Mouse (Mus musculus) heart, postnatal 36 days (tissue): Measurements from ENCODE around the gene 3110009E18Rik. TPM values are rescaled to one million over a fixed set of nuclear protein-coding genes. Genes with fewer than 3 reads are reported as not detected.

Experiments used
- DNase-seq, 2 experiments: peaks; one replicate each; pipeline ENCODE4 v3.0.0; 2021 to 2022
- intact Hi-C: fragments of 180-260 bp; cut with DNase I; formaldehyde crosslinking; loops from one replicate; pipeline ENCODE4 v1.15.1; 2025
- total RNA-seq, 2 experiments: library from RNA; stranded (reverse); gene quantifications; 2 replicates each; pipeline ENCODE4 v1.2.3; 2021

3110009E18Rik gene
- total RNA-seq, 2 experiments from 2014 or later = 4.3 to 7.5 TPM

- intact Hi-C loops = no loop called here
- no peak for DNase-seq
Observed at GRCm38 (mm10) chr1:120100456-120101226, 20.3 kb upstream of the 3110009E18Rik start.

GRCm38 (mm10) chr1:120101227-120101609 lies 19.8 kb upstream of the 3110009E18Rik start:
- DNase-seq = no peak
- intact Hi-C loops = no loop called here

- intact Hi-C loops = no loop called here
- DNase-seq = no peak
Observed at GRCm38 (mm10) chr1:120105556-120105959, 15.4 kb upstream of the 3110009E18Rik start.

GRCm38 (mm10) chr1:120109741-120110432 lies 11.1 kb upstream of the 3110009E18Rik start:
- DNase-seq = no peak
- intact Hi-C loops = no loop called here

- intact Hi-C loops = no loop called here
- no peak for DNase-seq
Observed at GRCm38 (mm10) chr1:120111766-120112165, 9.2 kb upstream of the 3110009E18Rik start.

- intact Hi-C loops = no loop called here
- DNase-seq = no peak
Observed at GRCm38 (mm10) chr1:120112251-120113187, 8.5 kb upstream of the 3110009E18Rik start.

- peak; percentile 76 to 77 for DNase-seq
- intact Hi-C loops = no loop called here
Observed at GRCm38 (mm10) chr1:120115671-120116081, 5.3 kb upstream of the 3110009E18Rik start.

GRCm38 (mm10) chr1:120116106-120116505 lies 4.9 kb upstream of the 3110009E18Rik start:
- no peak for DNase-seq
- intact Hi-C loops = no loop called here

GRCm38 (mm10) chr1:120118854-120119253 lies 2.1 kb upstream of the 3110009E18Rik start:
- DNase-seq = no peak
- intact Hi-C loops = no loop called here

GRCm38 (mm10) chr1:120119389-120119788 lies 1.6 kb upstream of the 3110009E18Rik start:
- DNase-seq = no peak
- intact Hi-C loops = no loop called here

GRCm38 (mm10) chr1:120120141-120120968 lies 632 bp upstream of the 3110009E18Rik start:
- DNase-seq = peak; percentile 53 to 72
- intact Hi-C loops = loop anchor here (2.0 to 5.0 kb wide), 3 partner anchors 22 to 1207 kb away; partner anchors contain the start of gene Ptpn4

- intact Hi-C loops = loop anchor here (2.0 to 5.0 kb wide), 3 partner anchors 23 to 1205 kb away; partner anchors contain the start of gene Ptpn4
- DNase-seq = no peak
Observed at GRCm38 (mm10) chr1:120121930-120122530, 1.0 kb downstream of the 3110009E18Rik start.

- no peak for DNase-seq
Observed at GRCm38 (mm10) chr1:120122634-120123383, 1.8 kb downstream of the 3110009E18Rik start.

GRCm38 (mm10) chr1:120124839-120125238 lies 3.9 kb downstream of the 3110009E18Rik start:
- intact Hi-C loops = loop anchor here (5.0 kb wide), 2 partner anchors 288 to 1202 kb away; partner anchors contain the start of gene Ptpn4
- no peak for DNase-seq

More at GRCm38 (mm10) chr1:120122634-120123383, 1.8 kb downstream of the 3110009E18Rik start:
- intact Hi-C loops = loop anchor here (5.0 kb wide), 2 partner anchors 286 to 1204 kb away; partner anchors contain the start of gene Ptpn4

GRCm38 (mm10) chr1:120125471-120125870 lies 4.5 kb downstream of the 3110009E18Rik start:
- intact Hi-C loops = no loop called here
- DNase-seq = no peak

- DNase-seq = no peak
- intact Hi-C loops = no loop called here
Observed at GRCm38 (mm10) chr1:120126318-120126717, 5.3 kb downstream of the 3110009E18Rik start.

- DNase-seq = no peak
- intact Hi-C loops = no loop called here
Observed at GRCm38 (mm10) chr1:120132376-120132775, 11.4 kb downstream of the 3110009E18Rik start.
